Mouse (Mus musculus) neutrophil, adult 5-6 weeks (primary cell): ENCODE results near the gene Cep131. TPM values are rescaled to one million over a fixed set of nuclear protein-coding genes. Genes with fewer than 3 reads are reported as not detected.
A peak's percentile ranks its signal among the peaks of the same experiment; 100 is the strongest.

ENCODE experiments used
- ATAC-seq: fragments of 151-379, 151-347 bp; 2 replicates; pipeline ENCODE4 v1.8.0; 2017; ENCODE audit warnings: mild to moderate bottlenecking, moderate TSS enrichment; ENCODE audit not compliant: insufficient number of reproducible peaks, poor library complexity, low FRiP score, severe bottlenecking; ENCODE audit errors: extremely low read depth
- total RNA-seq: library from RNA; stranded (forward); fragments of 200-1000 nt; gene quantifications from 2 replicates; pipeline ENCODE4 v1.2.3, GENCODE M21; 2017

Cep131 gene
- total RNA-seq = 6.3 and 12.6 TPM in 2 replicates

DNA sequence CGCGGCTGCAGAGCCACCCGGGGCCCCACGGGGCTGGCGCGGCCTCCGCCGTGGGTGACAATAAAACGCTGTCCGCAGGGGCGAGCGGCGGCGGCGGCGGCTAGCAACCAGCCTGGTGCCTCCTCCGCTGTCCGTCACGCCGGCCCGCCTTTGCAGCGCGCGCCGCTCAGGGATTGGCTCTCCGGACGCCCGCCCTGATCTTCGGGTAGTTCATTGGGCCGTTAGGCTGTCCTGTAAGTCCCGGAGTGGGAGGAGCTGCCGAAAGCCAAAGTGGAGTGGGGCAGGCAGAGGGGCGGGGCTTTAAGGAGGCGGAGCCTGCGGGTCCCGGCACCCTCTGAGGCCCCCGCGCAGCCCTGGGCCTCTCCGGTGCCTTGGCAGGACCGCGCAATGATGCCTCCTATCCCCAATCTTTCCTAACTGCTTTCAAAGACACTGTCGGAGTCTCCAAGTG is at the start of gene Cep131:
TSS of gene Cep131 (minus strand) at position 126 of the 451 bp plus-strand sequence.
- ATAC-seq = peak; percentile 97

DNA sequence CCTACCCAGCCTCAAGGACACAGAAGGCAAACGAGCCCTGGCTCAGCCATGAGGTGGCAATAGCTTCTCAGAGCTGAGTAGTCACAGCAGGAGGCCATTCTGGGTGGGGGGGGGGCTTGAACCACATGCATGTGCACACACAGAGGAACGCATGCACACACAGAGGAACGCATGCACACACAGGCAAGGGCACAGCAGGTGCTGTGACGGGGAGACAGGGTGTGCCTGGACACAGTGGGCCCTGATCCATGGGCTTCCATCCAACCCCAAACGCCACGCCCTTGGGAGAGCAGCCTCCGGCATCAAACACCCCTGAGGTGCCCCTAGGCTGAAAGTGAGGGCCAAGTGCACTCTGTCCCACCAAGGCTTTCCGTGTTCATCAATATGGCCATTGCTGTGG is 49.6 kb upstream of the Cep131 start:
- no peak for ATAC-seq

DNA sequence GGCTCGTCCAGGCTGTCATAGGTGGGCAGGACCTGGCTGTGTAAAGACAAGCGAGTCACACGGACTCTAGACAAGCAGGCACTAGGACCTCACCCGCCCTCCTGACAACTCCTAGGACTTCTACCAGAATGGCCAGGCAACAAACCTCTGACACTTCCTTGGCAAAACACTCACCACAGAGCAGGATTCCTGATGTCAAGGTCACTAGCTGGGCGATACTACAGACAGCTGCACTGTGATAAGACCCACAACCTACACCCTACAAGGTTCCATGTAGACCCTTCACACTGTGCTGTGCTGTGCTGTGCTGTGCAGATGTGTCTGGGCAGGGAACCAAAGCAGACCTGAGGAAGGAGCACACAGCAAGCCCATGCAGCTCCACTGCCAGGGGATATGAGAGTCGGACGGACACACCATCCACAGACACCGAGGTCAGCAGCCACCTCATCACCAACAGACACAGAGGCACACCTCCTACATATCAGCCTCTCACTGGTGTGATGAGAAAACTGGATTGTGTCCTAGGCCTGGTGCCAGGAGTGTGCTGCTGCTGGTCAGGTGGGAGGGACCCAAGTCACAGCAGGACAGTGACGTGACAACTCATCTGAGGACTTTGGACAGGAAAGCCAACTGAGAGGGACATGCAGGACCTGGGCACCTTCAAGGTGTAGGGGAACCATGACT is 48.4 kb upstream of the Cep131 start:
- ATAC-seq = no peak

DNA sequence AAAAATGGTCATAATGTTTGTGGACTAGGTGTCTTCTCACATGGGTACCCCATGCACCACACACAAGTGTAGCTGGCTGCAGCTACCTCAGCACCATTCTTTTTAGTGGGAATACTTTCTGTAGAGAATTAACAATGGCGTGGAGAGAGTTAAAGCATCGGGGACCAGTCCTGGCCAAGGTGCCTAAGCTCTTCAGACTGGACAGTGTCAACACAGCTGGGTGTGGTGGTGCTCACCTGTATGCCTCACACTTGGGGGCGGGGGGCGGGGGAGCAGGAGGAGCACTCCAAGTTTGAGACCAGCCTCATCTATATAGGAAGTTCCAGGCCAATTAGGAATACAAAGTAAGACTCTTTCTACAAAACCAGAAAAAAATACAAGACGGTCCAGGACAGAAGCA is 47.5 kb upstream of the Cep131 start:
- no peak for ATAC-seq

DNA sequence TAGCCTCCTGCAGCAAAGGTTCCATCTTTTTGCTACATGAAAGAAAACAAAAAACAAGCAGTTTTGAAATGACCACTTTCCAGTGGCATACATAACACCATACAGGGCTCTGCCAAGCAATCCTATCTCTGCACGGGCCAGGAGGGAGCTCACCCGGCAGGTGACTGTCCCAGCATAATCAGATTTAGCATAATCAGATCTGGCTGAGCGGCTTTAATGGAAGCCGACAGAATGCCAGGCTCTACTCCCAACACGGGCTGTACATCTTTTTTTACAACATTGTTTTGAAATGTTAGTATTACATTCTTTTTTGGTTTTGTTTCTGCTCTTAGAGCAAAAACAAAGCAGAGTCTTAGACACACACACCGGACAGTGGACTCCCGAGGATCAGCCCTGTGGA is 42.7 kb upstream of the Cep131 start:
- no peak for ATAC-seq

DNA sequence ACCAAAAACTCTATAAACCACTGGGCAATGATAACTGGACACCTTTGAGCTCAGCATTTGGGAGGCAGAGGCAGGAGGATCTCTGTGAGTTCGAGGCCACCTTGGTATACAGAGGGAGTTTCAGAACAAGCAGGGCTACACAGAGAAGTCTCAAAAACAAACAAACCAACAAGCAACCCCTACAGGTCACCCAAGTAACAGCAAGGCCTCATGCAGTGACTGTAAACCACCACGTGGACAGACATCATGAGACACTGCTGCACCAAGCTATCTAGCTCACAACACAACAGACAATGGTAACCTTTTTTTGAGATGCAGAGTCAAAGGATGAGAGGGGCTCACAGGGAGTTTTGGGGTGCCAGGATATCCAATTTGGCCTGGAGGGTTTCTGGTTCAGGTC is 40.2 kb upstream of the Cep131 start:
- no peak for ATAC-seq

DNA sequence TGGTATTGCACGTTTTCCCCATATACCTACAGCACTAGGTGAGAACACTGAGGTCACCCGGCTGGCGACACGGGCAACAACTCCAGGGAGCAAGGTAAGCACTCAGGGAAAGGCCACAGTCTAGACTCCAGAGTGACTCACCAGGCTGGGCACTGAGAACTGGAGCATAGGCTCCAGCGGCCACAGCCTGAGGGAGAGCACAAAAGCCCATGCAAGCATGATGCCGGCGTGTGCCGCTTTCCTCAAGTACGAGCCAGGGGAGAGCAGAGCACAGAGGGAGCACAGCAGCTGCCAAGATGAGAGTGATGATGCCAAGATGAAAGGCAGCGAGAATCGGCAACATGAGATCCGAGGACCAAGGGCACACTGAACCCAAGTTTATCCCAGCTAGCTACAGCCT is 35.5 kb upstream of the Cep131 start:
- no peak for ATAC-seq

DNA sequence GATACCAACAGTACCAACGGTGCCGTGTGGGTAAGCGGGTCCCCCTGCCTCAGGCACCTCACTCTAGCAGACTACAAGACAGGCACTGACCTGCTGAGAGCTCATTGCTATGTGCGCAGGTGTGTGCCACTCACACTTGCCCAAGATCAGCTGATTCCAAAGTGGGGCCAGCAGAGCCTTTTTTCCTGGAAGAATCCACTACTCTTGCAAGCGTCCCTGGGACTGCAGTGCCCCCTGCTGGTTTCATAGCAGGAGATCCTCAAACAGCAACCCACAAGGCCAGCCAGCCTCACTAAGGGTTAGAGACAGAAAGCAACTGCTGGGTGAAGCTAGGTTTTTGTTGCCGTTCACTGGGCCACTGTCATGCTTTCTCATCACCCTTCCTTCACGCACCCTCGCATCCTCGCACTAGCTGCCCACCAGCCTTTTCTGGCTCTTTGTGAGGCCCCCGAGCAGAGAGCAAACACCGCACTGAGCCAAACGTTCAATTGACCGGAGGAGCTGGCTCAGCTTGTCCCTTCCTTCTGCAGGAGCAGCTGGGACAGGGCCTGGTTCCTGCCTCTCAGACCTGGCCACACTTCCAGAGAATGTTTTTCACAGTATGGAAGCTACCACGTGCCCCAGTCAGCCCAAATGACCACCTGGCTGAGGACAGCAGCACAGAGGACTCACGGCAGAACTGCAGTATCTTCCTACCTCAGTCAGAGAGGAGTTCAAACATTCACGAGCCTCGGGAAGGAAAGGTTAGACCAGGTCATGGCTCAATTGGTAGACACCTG is 34.2 kb upstream of the Cep131 start:
- no peak for ATAC-seq

DNA sequence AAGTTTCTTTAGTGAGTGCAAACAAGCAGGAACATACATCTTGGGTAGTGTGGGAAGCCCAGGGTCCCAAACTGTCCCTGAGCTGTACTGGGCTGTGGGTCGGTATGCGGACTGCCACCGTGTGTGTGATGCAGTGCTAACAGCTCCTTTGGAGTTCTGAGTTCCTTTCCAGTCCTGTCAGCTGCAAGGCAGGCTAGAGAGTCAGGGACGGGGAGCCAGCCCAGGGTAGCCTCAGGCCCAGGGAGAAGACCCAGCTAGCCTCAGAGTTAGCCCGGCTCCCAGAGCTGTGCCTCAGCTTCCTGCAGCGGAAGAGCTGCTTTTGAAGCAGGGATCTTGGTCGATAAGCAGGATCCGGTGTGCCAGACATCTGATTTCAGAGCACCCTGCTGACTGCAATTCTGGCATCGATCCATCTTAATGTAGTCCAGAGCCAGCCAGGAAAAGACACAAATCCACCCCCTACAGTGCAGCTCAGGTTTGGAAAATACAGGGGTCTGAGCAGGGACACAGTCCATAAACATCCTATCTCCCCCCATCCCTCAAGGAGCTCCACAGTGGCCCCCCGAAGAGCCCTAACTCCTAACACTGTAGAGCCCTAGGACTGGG is 33.4 kb upstream of the Cep131 start:
- no peak for ATAC-seq

DNA sequence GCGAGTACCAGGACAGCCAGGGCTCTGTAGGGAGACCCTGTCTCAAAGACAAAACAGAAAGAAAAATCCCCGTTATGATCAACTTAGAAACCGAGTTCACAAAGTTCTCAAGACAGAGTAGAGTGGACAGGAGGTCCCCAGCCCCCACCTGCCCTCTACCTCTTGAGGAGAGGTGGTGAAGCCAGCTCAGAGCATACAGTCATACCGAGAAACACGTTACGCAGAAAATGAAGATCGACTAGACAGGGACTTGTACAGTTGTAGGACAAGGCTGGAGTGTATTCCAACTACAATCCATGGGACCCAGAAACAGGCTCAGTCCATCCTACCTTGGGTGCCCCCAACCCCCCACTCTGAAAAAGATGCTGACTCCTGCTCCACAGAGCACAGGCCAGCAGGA is 32.5 kb upstream of the Cep131 start:
- ATAC-seq = no peak

DNA sequence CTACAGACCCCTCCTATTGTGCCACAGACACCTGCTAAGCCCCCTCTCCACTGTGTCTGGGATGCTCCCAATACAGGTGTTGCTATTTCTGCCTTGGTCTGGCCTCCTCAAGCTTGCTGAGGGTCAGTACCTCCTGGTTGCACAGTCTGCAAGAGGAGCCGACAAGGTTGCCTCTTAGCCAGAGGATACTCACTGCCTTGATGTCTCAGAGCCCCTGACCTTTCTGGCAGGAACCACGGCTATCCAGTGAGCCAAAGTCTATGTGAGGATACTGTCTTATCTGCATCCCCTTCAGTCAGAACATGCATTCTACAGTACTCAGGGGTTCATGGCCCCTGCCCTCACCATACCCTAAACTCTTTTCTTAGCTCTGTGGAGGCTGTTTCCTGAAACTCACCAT is 31.0 kb upstream of the Cep131 start:
- ATAC-seq = no peak

DNA sequence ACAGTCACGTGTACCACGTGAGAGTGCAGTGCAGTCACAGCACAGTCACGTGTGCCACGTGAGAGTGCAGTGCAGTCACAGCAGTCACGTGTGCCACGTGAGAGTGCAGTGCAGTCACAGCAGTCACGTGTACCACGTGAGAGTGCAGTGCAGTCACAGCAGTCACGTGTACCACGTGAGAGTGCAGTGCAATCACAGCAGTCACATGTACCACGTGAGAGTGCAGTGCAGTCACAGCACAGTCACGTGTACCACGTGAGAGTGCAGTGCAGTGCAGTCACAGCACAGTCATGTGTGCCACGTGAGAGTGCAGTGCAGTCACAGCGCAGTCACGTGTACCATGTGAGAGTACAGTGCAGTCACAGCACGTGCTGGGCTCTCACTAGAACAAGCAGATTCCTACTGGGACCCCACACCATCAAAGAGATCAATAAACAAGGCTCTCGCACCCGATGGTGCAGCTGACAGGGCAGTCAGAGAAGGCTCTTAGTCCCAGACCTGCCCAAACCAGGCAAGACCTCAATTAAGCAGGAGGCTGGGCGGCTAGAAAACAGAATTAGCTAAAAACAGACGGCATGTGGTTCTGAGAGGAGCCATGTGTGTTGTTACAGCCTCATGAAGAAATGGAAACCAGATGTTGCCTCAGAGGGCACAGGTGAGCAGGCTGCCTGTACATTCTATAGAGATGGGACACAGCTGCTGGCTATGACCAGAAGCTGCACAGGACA is 28.0 kb upstream of the Cep131 start:
- no peak for ATAC-seq

DNA sequence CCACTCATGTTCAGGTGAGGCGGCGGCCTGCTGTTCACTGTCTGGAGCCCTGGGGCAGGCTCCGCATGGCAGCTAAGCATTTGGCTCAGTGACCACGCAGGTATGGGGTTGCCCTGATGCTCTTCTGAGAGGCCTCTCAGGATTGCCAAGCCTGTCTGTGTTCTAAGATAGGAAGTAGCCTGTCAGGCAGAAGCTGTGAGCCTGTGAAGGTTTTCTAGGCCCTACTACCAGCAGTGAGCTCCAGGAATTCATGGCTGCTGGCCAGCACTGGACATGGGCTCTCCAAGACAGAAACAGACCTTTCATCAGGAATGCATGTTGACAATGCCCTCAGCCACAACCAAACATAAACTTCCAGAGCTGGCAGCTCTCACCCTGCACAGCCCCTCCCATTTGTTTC is 25.5 kb upstream of the Cep131 start:
- no peak for ATAC-seq

DNA sequence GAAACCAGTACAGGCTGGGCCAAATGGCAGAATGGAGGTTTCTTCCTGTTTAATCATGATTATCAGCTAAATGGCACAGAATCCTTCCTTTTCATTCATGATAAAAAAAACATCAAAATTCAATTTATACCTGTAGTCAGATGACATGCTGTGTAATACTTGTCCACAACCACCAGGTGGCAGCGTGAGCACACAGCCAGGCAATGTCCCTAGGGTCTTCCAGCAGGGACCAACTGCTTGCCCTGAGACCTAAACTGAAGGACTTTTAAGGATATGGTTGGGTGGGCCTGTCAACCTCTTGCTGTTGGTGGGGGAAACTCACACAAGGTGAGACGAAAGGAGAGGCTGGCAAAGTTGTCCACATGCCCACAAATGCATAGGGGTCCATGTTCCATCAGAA is 24.4 kb upstream of the Cep131 start:
- peak; percentile 30; the same call in 1 of the 2 replicates for ATAC-seq

DNA sequence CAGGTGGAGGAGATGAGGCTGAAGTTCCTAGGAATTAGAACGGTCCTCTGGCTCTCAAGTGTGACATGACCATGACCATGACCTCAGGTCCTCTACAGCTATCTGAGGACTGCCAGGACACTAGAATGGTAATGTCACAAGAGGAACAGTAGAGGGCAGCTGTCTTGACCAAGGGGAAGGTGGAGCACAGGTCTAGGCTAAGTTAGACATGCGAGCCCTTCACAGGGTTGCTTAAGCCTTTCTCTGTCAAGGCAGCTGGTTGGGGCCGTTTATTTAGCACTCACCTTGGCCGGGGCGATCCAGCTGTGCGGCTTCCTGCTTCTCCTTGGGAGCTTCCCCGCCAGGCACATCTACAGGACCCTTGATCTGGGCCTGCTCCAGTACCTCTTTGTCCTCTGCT is 23.9 kb upstream of the Cep131 start:
- ATAC-seq = no peak

DNA sequence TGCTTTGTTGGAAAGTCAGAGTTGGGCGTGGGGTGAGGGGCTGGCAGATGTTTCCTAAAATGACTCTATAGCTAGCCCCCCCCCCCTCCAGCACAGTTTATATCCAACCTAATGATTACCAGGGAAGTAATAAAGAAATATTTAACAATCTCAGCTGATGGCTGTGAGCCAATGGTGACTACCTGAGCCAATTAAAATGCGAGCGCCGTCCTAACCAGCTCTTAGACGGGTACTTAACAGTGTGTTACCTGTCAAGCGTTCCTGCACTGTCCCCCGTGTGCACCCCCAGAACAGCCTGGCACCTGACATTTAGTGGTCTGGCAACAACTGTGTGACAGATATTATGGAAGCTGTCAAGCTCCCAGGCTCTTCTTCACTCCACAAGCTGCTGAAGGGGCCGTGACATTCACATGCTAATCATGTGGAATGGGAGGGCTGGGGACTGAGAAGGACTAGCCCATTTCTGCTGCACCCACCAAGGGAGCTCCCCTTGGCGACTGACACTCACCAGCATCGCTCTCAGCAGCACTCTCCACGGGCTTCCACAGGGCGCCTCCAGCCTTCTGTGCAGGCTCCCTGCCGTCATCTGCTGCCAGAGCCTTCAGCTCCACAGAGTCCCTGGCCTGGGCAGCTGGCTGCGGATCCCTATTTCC is 23.1 kb upstream of the Cep131 start:
- no peak for ATAC-seq

DNA sequence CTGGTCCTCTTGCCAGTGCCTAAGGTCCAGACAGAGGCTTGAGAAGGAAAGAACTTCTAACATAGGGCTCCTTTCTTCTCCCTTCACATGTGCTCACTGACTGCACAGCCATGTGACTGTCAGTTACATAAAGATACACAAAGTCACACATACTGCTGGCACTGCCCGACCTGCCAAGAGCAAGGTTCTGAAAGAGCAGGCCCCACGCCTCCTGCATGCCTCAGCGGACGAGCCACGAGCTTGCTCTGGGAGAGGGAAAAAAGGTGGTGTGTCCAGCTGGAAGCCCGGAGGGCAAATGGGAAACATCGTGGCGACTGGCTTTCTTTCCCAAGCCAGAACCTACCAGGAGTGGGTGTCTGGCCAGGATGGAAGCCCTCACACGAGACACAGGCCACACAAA is 21.2 kb upstream of the Cep131 start:
- ATAC-seq = no peak

DNA sequence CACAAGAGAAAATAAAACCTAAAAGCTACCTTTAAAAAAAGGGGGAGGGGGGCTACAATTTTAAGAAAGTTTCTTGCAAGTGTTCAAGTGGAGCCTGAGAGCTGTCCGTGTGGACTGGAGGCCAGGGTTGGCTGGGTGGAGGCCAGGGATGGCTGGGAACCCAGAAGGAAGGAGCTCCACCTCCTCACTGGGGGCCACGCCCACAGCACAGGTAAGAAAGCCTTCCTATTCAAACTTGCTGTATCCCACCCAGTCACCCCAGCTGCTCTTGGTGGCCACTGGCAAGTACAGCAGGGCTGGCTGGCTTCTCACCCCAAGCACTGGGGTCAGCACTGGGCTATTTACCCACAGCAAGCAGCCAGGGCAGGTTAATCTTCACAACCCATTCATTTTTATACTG is 20.4 kb upstream of the Cep131 start:
- ATAC-seq = no peak

DNA sequence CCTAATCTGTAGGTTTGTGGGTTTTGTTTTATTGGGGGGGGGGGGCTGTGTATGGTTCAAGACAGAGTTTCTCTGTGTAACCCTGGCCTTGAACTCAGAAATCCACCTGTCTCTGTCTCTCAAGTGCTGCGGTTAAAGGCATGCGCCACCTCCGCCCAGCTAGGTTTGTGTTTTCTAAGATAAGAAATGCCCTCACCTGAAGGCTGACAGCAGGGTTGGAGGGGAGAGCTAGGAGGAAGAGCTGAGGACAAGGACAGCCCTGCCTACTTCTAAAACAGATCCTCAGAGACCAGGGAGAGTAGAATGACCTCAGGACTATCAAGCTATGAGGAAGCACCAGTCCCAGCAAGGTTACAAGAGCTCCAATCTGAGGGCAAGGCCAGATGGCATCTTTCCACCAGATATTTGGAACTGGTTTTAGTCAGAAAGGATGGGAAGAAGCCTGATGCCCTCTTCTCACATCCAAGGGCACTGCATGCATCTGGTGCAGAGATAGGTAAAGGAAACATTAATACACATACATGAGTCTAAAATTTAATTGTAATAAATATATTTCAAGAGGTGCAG is 16.9 kb upstream of the Cep131 start:
- no peak for ATAC-seq
